Mouse (Mus musculus) thymus, adult 2 months (tissue): ENCODE results near the gene Pdcd7.

ENCODE experiments used
- CTCF ChIP-seq: fragments of 200-500 bp; IDR thresholded peaks from 2 replicates; pipeline ENCODE4 v1.5.1; 2012; ENCODE audit warnings: mild to moderate bottlenecking, control low read depth, low read length, moderate library complexity, borderline replicate concordance; ENCODE audit not compliant: control insufficient read depth, poor library complexity, insufficient read depth; ENCODE audit errors: extremely low read depth
- POLR2A ChIP-seq: fragments of 200-500 bp; IDR thresholded peaks from 2 replicates; pipeline ENCODE4 v1.6.1; 2012; ENCODE audit warnings: mild to moderate bottlenecking, low read length, control low read depth, moderate library complexity; ENCODE audit not compliant: control insufficient read depth, poor library complexity, insufficient read depth; ENCODE audit errors: extremely low read depth

GRCm38 (mm10) chr9:65382031-65382750 lies 36.3 kb downstream of the Pdcd7 start:
- TF ChIP-seq CTCF: no peak
- no peak for TF ChIP-seq POLR2A
